Mouse (Mus musculus) midbrain, postnatal 0 days (tissue): ENCODE measurements at regions not wholly inside any gene's neighbourhood (a gene's known extent, or its start where the extent isn't known, plus 50 kb on each side); places are given as distances from the start of the nearest gene placed in this dataset.

Source experiments
- ATAC-seq: fragments of 200-750 bp; cut with Nextera tagmentation; 2 replicates; pipeline ENCODE4 v1.8.0; 2017; ENCODE audit warnings: moderate number of reproducible peaks, mild to moderate bottlenecking, moderate TSS enrichment, moderate library complexity; ENCODE audit not compliant: low FRiP score
- DNase-seq: peaks from one replicate; pipeline ENCODE4 v3.0.0-alpha.2; 2015; ENCODE audit warnings: low spot score
- H3K27ac ChIP-seq: fragments of 300-500 bp; sonication (generic); 2 replicates; pipeline ENCODE4 v1.5.1; 2014; ENCODE audit warnings: low read depth, mild to moderate bottlenecking, low read length, mixed read lengths
- H3K27me3 ChIP-seq: fragments of 300-500 bp; sonication (generic); 2 replicates; pipeline ENCODE4 v1.6.1; 2014; ENCODE audit warnings: low read length, control low read depth, mixed read lengths; ENCODE audit not compliant: insufficient read depth
- H3K36me3 ChIP-seq: fragments of 300-500 bp; sonication (generic); 2 replicates; pipeline ENCODE4 v1.6.1; 2014; ENCODE audit warnings: low read length, control low read depth, mixed read lengths; ENCODE audit not compliant: insufficient read depth
- H3K4me1 ChIP-seq: fragments of 300-500 bp; sonication (generic); 2 replicates; pipeline ENCODE4 v1.6.1; 2014; ENCODE audit warnings: mild to moderate bottlenecking, control low read depth, antibody characterized with exemption, low read length, mixed read lengths; ENCODE audit not compliant: insufficient read depth
- H3K4me2 ChIP-seq: fragments of 300-500 bp; sonication (generic); 2 replicates; pipeline ENCODE4 v1.6.1; 2014; ENCODE audit warnings: low read depth, mild to moderate bottlenecking, low read length, mixed read lengths; ENCODE audit not compliant: poor library complexity, severe bottlenecking
- H3K4me3 ChIP-seq: fragments of 300-500 bp; sonication (generic); 2 replicates; pipeline ENCODE4 v1.5.1; 2014; ENCODE audit warnings: low read depth, mild to moderate bottlenecking, low read length, moderate library complexity
- H3K9ac ChIP-seq: fragments of 300-500 bp; sonication (generic); replicated peaks from 2 replicates; pipeline ENCODE4 v1.6.1; 2014; ENCODE audit warnings: mild to moderate bottlenecking, low read length, moderate library complexity, mixed read lengths; ENCODE audit not compliant: poor library complexity, severe bottlenecking
- H3K9me3 ChIP-seq: fragments of 300-500 bp; sonication (generic); 2 replicates; pipeline ENCODE4 v1.6.1; 2016; ENCODE audit warnings: low read length, control low read depth
- CTCF ChIP-seq: IDR thresholded peaks from 2 replicates; pipeline ENCODE4 v1.5.1; 2016; ENCODE audit warnings: antibody characterized with exemption, mild to moderate bottlenecking
- whole genome bisulfite sequencing: fragments of 180-500 bp; shearing (Covaris S2); extraction: QIAGEN DNeasy Blood & Tissue Kit; methylation state at CpG from one replicate; pipeline ENCODE4 v1.1.7; 2014; 5-methylcytosine and 5-hydroxymethylcytosine counted together

- no peak for DNase-seq
Observed at GRCm38 (mm10) chr16:23825662-23826061, 65.1 kb downstream of the Sst start.

GRCm38 (mm10) chr16:23785216-23785615 lies 105.5 kb downstream of the Sst start:
- H3K36me3 ChIP-seq, result no peaks in the 10 kb centered on the region
- DNase-seq (no peak), ATAC-seq (no peak)
- H3K27me3 ChIP-seq, result no peaks in the 10 kb centered on the region
- no peak overlapping the region for H3K27ac ChIP-seq
- WGBS, result 95% methylated on average over 2 of the region's 2 CpGs
- H3K4me3 ChIP-seq, result no peak overlapping the region
- no peaks in the 10 kb centered on the region for H3K4me1 ChIP-seq
- no peaks in the 10 kb centered on the region for H3K9me3 ChIP-seq
- no peak overlapping the region for H3K4me2 ChIP-seq
- TF ChIP-seq CTCF, result no peak
- no peak overlapping the region for H3K9ac ChIP-seq

More at GRCm38 (mm10) chr16:23825662-23826061, 65.1 kb downstream of the Sst start:
- no peaks in the 10 kb centered on the region for H3K9me3 ChIP-seq
- H3K4me2 ChIP-seq, result no peak overlapping the region
- no peaks in the 10 kb centered on the region for H3K27me3 ChIP-seq
- no peak overlapping the region for H3K27ac ChIP-seq
- no peaks in the 10 kb centered on the region for H3K4me1 ChIP-seq
- no peak; the same call in 1 of the 2 replicates for ATAC-seq
- no peak overlapping the region for H3K9ac ChIP-seq
- no peaks in the 10 kb centered on the region for H3K36me3 ChIP-seq
- no peak for TF ChIP-seq CTCF
- WGBS, result 60% methylated on average over 5 of the region's 5 CpGs
- H3K4me3 ChIP-seq, result no peak overlapping the region

- no peak overlapping the region for H3K9ac ChIP-seq
- DNase-seq (no peak), ATAC-seq (no peak)
- WGBS, result 60% methylated on average over 6 of the region's 6 CpGs
- H3K9me3 ChIP-seq, result no peaks in the 10 kb centered on the region
- no peak overlapping the region for H3K27ac ChIP-seq
- H3K4me3 ChIP-seq, result no peak overlapping the region
- H3K4me2 ChIP-seq, result no peak overlapping the region
- H3K4me1 ChIP-seq, result no peaks in the 10 kb centered on the region
- H3K36me3 ChIP-seq, result no peaks in the 10 kb centered on the region
- no peak for TF ChIP-seq CTCF
- H3K27me3 ChIP-seq, result no peaks in the 10 kb centered on the region
Observed at GRCm38 (mm10) chr16:23784021-23784897, 106.5 kb downstream of the Sst start.

- Histone ChIP-seq H3K4me3 (no peak overlapping the region), H3K4me2 (no peak overlapping the region), H3K9ac (no peak overlapping the region), H3K4me1 (no peaks in the 10 kb centered on the region), H3K36me3 (no peaks in the 10 kb centered on the region), H3K27ac (no peak overlapping the region), H3K9me3 (no peaks in the 10 kb centered on the region), H3K27me3 (no peaks in the 10 kb centered on the region)
- DNase-seq, result peak; percentile 8
- peak; percentile 38; the same call in 1 of the 2 replicates for ATAC-seq
- TF ChIP-seq CTCF, result no peak
- WGBS, result 78% methylated on average over 14 of the region's 14 CpGs
Observed at GRCm38 (mm10) chr16:23780440-23781231, 110.1 kb downstream of the Sst start.

- ATAC-seq, result no peak
- no peak for TF ChIP-seq CTCF
- H3K4me1 ChIP-seq, result no peaks in the 10 kb centered on the region
- no peak overlapping the region for H3K4me3 ChIP-seq
- no peak for DNase-seq
- 75% methylated on average over 4 of the region's 4 CpGs for WGBS
- no peak overlapping the region for H3K4me2 ChIP-seq
- H3K27me3 ChIP-seq, result no peaks in the 10 kb centered on the region
- no peak overlapping the region for H3K9ac ChIP-seq
- no peaks in the 10 kb centered on the region for H3K36me3 ChIP-seq
- no peaks in the 10 kb centered on the region for H3K9me3 ChIP-seq
- no peak overlapping the region for H3K27ac ChIP-seq
Observed at GRCm38 (mm10) chr16:23777894-23778293, 112.9 kb downstream of the Sst start.

- Histone ChIP-seq H3K4me1 (no peaks in the 10 kb centered on the region), H3K27me3 (no peaks in the 10 kb centered on the region), H3K9ac (no peak overlapping the region), H3K9me3 (no peaks in the 10 kb centered on the region), H3K36me3 (no peaks in the 10 kb centered on the region), H3K4me3 (no peak overlapping the region), H3K27ac (no peak overlapping the region), H3K4me2 (no peak overlapping the region)
- no peak for DNase-seq
- ATAC-seq, result no peak
- 56% methylated on average over 2 of the region's 2 CpGs for WGBS
- TF ChIP-seq CTCF, result no peak
Observed at GRCm38 (mm10) chr16:23777041-23777440, 113.7 kb downstream of the Sst start.
